Mouse (Mus musculus): ENCODE measurements around the gene Cd5. TPM values are rescaled to one million over a fixed set of nuclear protein-coding genes. Genes with fewer than 3 reads are reported as not detected.

Gene Cd5
- polyA plus RNA-seq, 2 experiments = 0.16 to 0.23 TPM

GRCm38 (mm10) chr19:10731975-10732374 is 6.8 kb downstream of the Cd5 start:
- Histone ChIP-seq H3K27ac (replicated peaks; ENCODE audit: low read depth, low read length) (no peak overlapping the region), H3K27me3 (ENCODE audit: control insufficient read depth, insufficient read depth, low read length) (no peaks in the 10 kb centered on the region), H3K4me1 (ENCODE audit: control insufficient read depth, insufficient read depth, low read length) (peaks cover 4% of the 10 kb centered on the region; the same call in 1 of the 2 replicates), H3K36me3 (ENCODE audit: control insufficient read depth, insufficient read depth, low read length) (no peaks in the 10 kb centered on the region), H3K9me3 (ENCODE audit: control insufficient read depth, low read length) (no peaks in the 10 kb centered on the region), H3K9ac (ENCODE audit: low read depth, low read length, severe bottlenecking) (no peak overlapping the region), H3K4me2 (replicated peaks; ENCODE audit: low read depth, low read length, severe bottlenecking) (no peak overlapping the region), H3K4me3 (replicated peaks; ENCODE audit: low read length) (no peak overlapping the region)
- WGBS = 96% methylated on average over 7 of the region's 7 CpGs
- ATAC-seq (ENCODE audit: low FRiP score, low read depth) (no peak), DNase-seq (ENCODE audit: low spot score) (no peak)
- no peak for TF ChIP-seq POLR2A (IDR thresholded peaks at IDR 0.05; ENCODE audit: borderline replicate concordance, extremely low read depth, insufficient read depth, insufficient read length)

- Histone ChIP-seq H3K4me2 (replicated peaks; ENCODE audit: low read depth, low read length, severe bottlenecking) (no peak overlapping the region), H3K4me1 (ENCODE audit: control insufficient read depth, insufficient read depth, low read length) (peaks cover 4% of the 10 kb centered on the region; the same call in 1 of the 2 replicates), H3K4me3 (replicated peaks; ENCODE audit: low read length) (no peak overlapping the region), H3K27me3 (ENCODE audit: control insufficient read depth, insufficient read depth, low read length) (no peaks in the 10 kb centered on the region), H3K36me3 (ENCODE audit: control insufficient read depth, insufficient read depth, low read length) (no peaks in the 10 kb centered on the region), H3K9me3 (ENCODE audit: control insufficient read depth, low read length) (no peaks in the 10 kb centered on the region), H3K27ac (replicated peaks; ENCODE audit: low read depth, low read length) (no peak overlapping the region), H3K9ac (ENCODE audit: low read depth, low read length, severe bottlenecking) (no peak overlapping the region)
- WGBS = 83% methylated on average over 5 of the region's 5 CpGs
- ATAC-seq (ENCODE audit: low FRiP score, low read depth) (no peak), DNase-seq (ENCODE audit: low spot score) (no peak)
- no peak for TF ChIP-seq POLR2A (IDR thresholded peaks at IDR 0.05; ENCODE audit: borderline replicate concordance, extremely low read depth, insufficient read depth, insufficient read length)
These were observed 8.3 kb downstream of the Cd5 start for GRCm38 (mm10) chr19:10730469-10730868.

GRCm38 (mm10) chr19:10729889-10730288 is 8.9 kb downstream of the Cd5 start:
- TF ChIP-seq POLR2A (IDR thresholded peaks at IDR 0.05; ENCODE audit: borderline replicate concordance, extremely low read depth, insufficient read depth, insufficient read length) = no peak
- H3K4me3 ChIP-seq (replicated peaks; ENCODE audit: low read length) = no peak overlapping the region
- H3K27me3 ChIP-seq (ENCODE audit: control insufficient read depth, insufficient read depth, low read length) = no peaks in the 10 kb centered on the region
- no peak overlapping the region for H3K9ac ChIP-seq (ENCODE audit: low read depth, low read length, severe bottlenecking)
- WGBS = 83% methylated on average over 10 of the region's 10 CpGs
- no peaks in the 10 kb centered on the region for H3K36me3 ChIP-seq (ENCODE audit: control insufficient read depth, insufficient read depth, low read length)
- ATAC-seq (ENCODE audit: low FRiP score, low read depth) = no peak
- no peak overlapping the region for H3K4me2 ChIP-seq (replicated peaks; ENCODE audit: low read depth, low read length, severe bottlenecking)
- no peak for DNase-seq (ENCODE audit: low spot score)
- H3K4me1 ChIP-seq (ENCODE audit: control insufficient read depth, insufficient read depth, low read length) = peaks cover 4% of the 10 kb centered on the region; the same call in 1 of the 2 replicates
- H3K27ac ChIP-seq (replicated peaks; ENCODE audit: low read depth, low read length) = no peak overlapping the region
- H3K9me3 ChIP-seq (ENCODE audit: control insufficient read depth, low read length) = no peaks in the 10 kb centered on the region

GRCm38 (mm10) chr19:10724629-10725363 is 14.0 kb downstream of the Cd5 start:
- no peak for ATAC-seq (ENCODE audit: low FRiP score, low read depth)
- WGBS = 72% methylated on average over 13 of the region's 13 CpGs

GRCm38 (mm10) chr19:10723649-10724048 is 15.2 kb downstream of the Cd5 start:
- ATAC-seq (ENCODE audit: low FRiP score, low read depth) (no peak), DNase-seq (ENCODE audit: low spot score) (peak; percentile 49)
- H3K9me3 ChIP-seq (ENCODE audit: control insufficient read depth, low read length) = no peaks in the 10 kb centered on the region
- H3K27ac ChIP-seq (replicated peaks; ENCODE audit: low read depth, low read length) = no peak overlapping the region
- no peak for TF ChIP-seq POLR2A (IDR thresholded peaks at IDR 0.05; ENCODE audit: borderline replicate concordance, extremely low read depth, insufficient read depth, insufficient read length)
- H3K36me3 ChIP-seq (ENCODE audit: control insufficient read depth, insufficient read depth, low read length) = no peaks in the 10 kb centered on the region
- WGBS = 22% methylated on average over 5 of the region's 5 CpGs
- H3K27me3 ChIP-seq (ENCODE audit: control insufficient read depth, insufficient read depth, low read length) = no peaks in the 10 kb centered on the region
- no peak overlapping the region for H3K4me3 ChIP-seq (replicated peaks; ENCODE audit: low read length)
- H3K4me1 ChIP-seq (ENCODE audit: control insufficient read depth, insufficient read depth, low read length) = peaks cover 13% of the 10 kb centered on the region; the same call in 1 of the 2 replicates
- H3K4me2 ChIP-seq (replicated peaks; ENCODE audit: low read depth, low read length, severe bottlenecking) = no peak overlapping the region
- no peak overlapping the region for H3K9ac ChIP-seq (ENCODE audit: low read depth, low read length, severe bottlenecking)

More at GRCm38 (mm10) chr19:10724629-10725363, 14.0 kb downstream of the Cd5 start:
- TF ChIP-seq POLR2A (IDR thresholded peaks at IDR 0.05; ENCODE audit: borderline replicate concordance, extremely low read depth, insufficient read depth, insufficient read length) = no peak
- no peaks in the 10 kb centered on the region for H3K9me3 ChIP-seq (ENCODE audit: control insufficient read depth, low read length)
- H3K9ac ChIP-seq (ENCODE audit: low read depth, low read length, severe bottlenecking) = no peak overlapping the region
- H3K27ac ChIP-seq (replicated peaks; ENCODE audit: low read depth, low read length) = no peak overlapping the region
- no peak overlapping the region for H3K4me2 ChIP-seq (replicated peaks; ENCODE audit: low read depth, low read length, severe bottlenecking)
- H3K36me3 ChIP-seq (ENCODE audit: control insufficient read depth, insufficient read depth, low read length) = no peaks in the 10 kb centered on the region
- peaks cover 13% of the 10 kb centered on the region; the same call in 1 of the 2 replicates for H3K4me1 ChIP-seq (ENCODE audit: control insufficient read depth, insufficient read depth, low read length)
- no peaks in the 10 kb centered on the region for H3K27me3 ChIP-seq (ENCODE audit: control insufficient read depth, insufficient read depth, low read length)
- DNase-seq (ENCODE audit: low spot score) = no peak
- no peak overlapping the region for H3K4me3 ChIP-seq (replicated peaks; ENCODE audit: low read length)

All from limb, embryonic 14.5 days (tissue).